Mouse (Mus musculus): ENCODE data around the gene Plagl1. TPM values are rescaled to one million over a fixed set of nuclear protein-coding genes. Genes with fewer than 3 reads are reported as not detected.
A peak's percentile ranks its signal among the peaks of the same experiment; 100 is the strongest.

Gene Plagl1
- polyA plus RNA-seq, 1 experiment, result 3.6 TPM

- no peaks in the 10 kb centered on the region for H3K4me1 ChIP-seq (ENCODE audit: control insufficient read depth, insufficient read depth, insufficient read length, low read length)
- H3K4me3 ChIP-seq (ENCODE audit: low read depth, low read length), result no peak overlapping the region
- H3K36me3 ChIP-seq (ENCODE audit: control insufficient read depth, insufficient read depth, low read length), result no peaks in the 10 kb centered on the region
- 86% methylated on average over 4 of the region's 4 CpGs for WGBS
- no peak overlapping the region for H3K27ac ChIP-seq (ENCODE audit: insufficient read depth, low read depth, low read length)
- TF ChIP-seq CTCF (IDR thresholded peaks at IDR 0.05; ENCODE audit: extremely low read depth, insufficient read length, insufficient replicate concordance, low read depth, low read length) (no peak), POLR2A (IDR thresholded peaks at IDR 0.05; ENCODE audit: low read depth, low read length) (no peak)
- no peaks in the 10 kb centered on the region for H3K27me3 ChIP-seq (ENCODE audit: control insufficient read depth, insufficient read depth, low read length)
Observed at GRCm38 (mm10) chr10:13115030-13115429, 54.7 kb downstream of the Plagl1 start.

GRCm38 (mm10) chr10:13116706-13117665, 56.7 kb downstream of the Plagl1 start:
- Histone ChIP-seq H3K4me3 (ENCODE audit: low read depth, low read length) (no peak overlapping the region), H3K27me3 (ENCODE audit: control insufficient read depth, insufficient read depth, low read length) (no peaks in the 10 kb centered on the region), H3K27ac (ENCODE audit: insufficient read depth, low read depth, low read length) (no peak overlapping the region), H3K4me1 (ENCODE audit: control insufficient read depth, insufficient read depth, insufficient read length, low read length) (no peaks in the 10 kb centered on the region), H3K36me3 (ENCODE audit: control insufficient read depth, insufficient read depth, low read length) (no peaks in the 10 kb centered on the region)
- TF ChIP-seq POLR2A (IDR thresholded peaks at IDR 0.05; ENCODE audit: low read depth, low read length) (no peak), CTCF (IDR thresholded peaks at IDR 0.05; ENCODE audit: extremely low read depth, insufficient read length, insufficient replicate concordance, low read depth, low read length) (no peak)
- 51% methylated on average over 9 of the region's 9 CpGs for WGBS

- no peaks in the 10 kb centered on the region for H3K27me3 ChIP-seq (ENCODE audit: control insufficient read depth, insufficient read depth, low read length)
- no peak overlapping the region for H3K4me3 ChIP-seq (ENCODE audit: low read depth, low read length)
- H3K4me1 ChIP-seq (ENCODE audit: control insufficient read depth, insufficient read depth, insufficient read length, low read length), result no peaks in the 10 kb centered on the region
- no peak overlapping the region for H3K27ac ChIP-seq (ENCODE audit: insufficient read depth, low read depth, low read length)
- 82% methylated on average over 7 of the region's 7 CpGs for WGBS
- TF ChIP-seq CTCF (IDR thresholded peaks at IDR 0.05; ENCODE audit: extremely low read depth, insufficient read length, insufficient replicate concordance, low read depth, low read length) (no peak), POLR2A (IDR thresholded peaks at IDR 0.05; ENCODE audit: low read depth, low read length) (no peak)
- H3K36me3 ChIP-seq (ENCODE audit: control insufficient read depth, insufficient read depth, low read length), result no peaks in the 10 kb centered on the region
Observed at GRCm38 (mm10) chr10:13118024-13118769, 57.9 kb downstream of the Plagl1 start.

- 82% methylated on average over 5 of the region's 5 CpGs for WGBS
Observed at GRCm38 (mm10) chr10:13118770-13119102, 58.4 kb downstream of the Plagl1 start.

GRCm38 (mm10) chr10:13119300-13119699, 59.0 kb downstream of the Plagl1 start:
- Histone ChIP-seq H3K27me3 (ENCODE audit: control insufficient read depth, insufficient read depth, low read length) (no peaks in the 10 kb centered on the region), H3K36me3 (ENCODE audit: control insufficient read depth, insufficient read depth, low read length) (no peaks in the 10 kb centered on the region), H3K27ac (ENCODE audit: insufficient read depth, low read depth, low read length) (no peak overlapping the region), H3K4me3 (ENCODE audit: low read depth, low read length) (no peak overlapping the region), H3K4me1 (ENCODE audit: control insufficient read depth, insufficient read depth, insufficient read length, low read length) (no peaks in the 10 kb centered on the region)
- WGBS, result 38% methylated on average over 2 of the region's 2 CpGs
- TF ChIP-seq CTCF (IDR thresholded peaks at IDR 0.05; ENCODE audit: extremely low read depth, insufficient read length, insufficient replicate concordance, low read depth, low read length) (no peak), POLR2A (IDR thresholded peaks at IDR 0.05; ENCODE audit: low read depth, low read length) (no peak)

More at GRCm38 (mm10) chr10:13118770-13119102, 58.4 kb downstream of the Plagl1 start:
- H3K4me3 ChIP-seq (ENCODE audit: low read depth, low read length), result no peak overlapping the region
- TF ChIP-seq POLR2A (IDR thresholded peaks at IDR 0.05; ENCODE audit: low read depth, low read length) (no peak), CTCF (IDR thresholded peaks at IDR 0.05; ENCODE audit: extremely low read depth, insufficient read length, insufficient replicate concordance, low read depth, low read length) (no peak)
- H3K36me3 ChIP-seq (ENCODE audit: control insufficient read depth, insufficient read depth, low read length), result no peaks in the 10 kb centered on the region
- no peak overlapping the region for H3K27ac ChIP-seq (ENCODE audit: insufficient read depth, low read depth, low read length)
- H3K4me1 ChIP-seq (ENCODE audit: control insufficient read depth, insufficient read depth, insufficient read length, low read length), result no peaks in the 10 kb centered on the region
- no peaks in the 10 kb centered on the region for H3K27me3 ChIP-seq (ENCODE audit: control insufficient read depth, insufficient read depth, low read length)

GRCm38 (mm10) chr10:13125811-13126210, 65.5 kb downstream of the Plagl1 start:
- no peaks in the 10 kb centered on the region for H3K4me1 ChIP-seq (ENCODE audit: control insufficient read depth, insufficient read depth, insufficient read length, low read length)
- TF ChIP-seq CTCF (IDR thresholded peaks at IDR 0.05; ENCODE audit: extremely low read depth, insufficient read length, insufficient replicate concordance, low read depth, low read length) (no peak), POLR2A (IDR thresholded peaks at IDR 0.05; ENCODE audit: low read depth, low read length) (no peak)
- H3K4me3 ChIP-seq (ENCODE audit: low read depth, low read length), result no peak overlapping the region
- H3K27ac ChIP-seq (ENCODE audit: insufficient read depth, low read depth, low read length), result no peak overlapping the region
- no peaks in the 10 kb centered on the region for H3K36me3 ChIP-seq (ENCODE audit: control insufficient read depth, insufficient read depth, low read length)
- 64% methylated on average over 3 of the region's 3 CpGs for WGBS
- no peaks in the 10 kb centered on the region for H3K27me3 ChIP-seq (ENCODE audit: control insufficient read depth, insufficient read depth, low read length)

- Histone ChIP-seq H3K4me3 (ENCODE audit: low read depth, low read length) (no peak overlapping the region), H3K27ac (ENCODE audit: insufficient read depth, low read depth, low read length) (no peak overlapping the region), H3K4me1 (ENCODE audit: control insufficient read depth, insufficient read depth, insufficient read length, low read length) (no peaks in the 10 kb centered on the region), H3K27me3 (ENCODE audit: control insufficient read depth, insufficient read depth, low read length) (no peaks in the 10 kb centered on the region), H3K36me3 (ENCODE audit: control insufficient read depth, insufficient read depth, low read length) (no peaks in the 10 kb centered on the region)
- 79% methylated on average over 13 of the region's 13 CpGs for WGBS
- TF ChIP-seq CTCF (IDR thresholded peaks at IDR 0.05; ENCODE audit: extremely low read depth, insufficient read length, insufficient replicate concordance, low read depth, low read length) (peak; percentile 16; the same call in 1 of the 2 replicates), POLR2A (IDR thresholded peaks at IDR 0.05; ENCODE audit: low read depth, low read length) (no peak)
Observed at GRCm38 (mm10) chr10:13127335-13127734, 67.0 kb downstream of the Plagl1 start.
